Mouse (Mus musculus) kidney, postnatal 36 days (tissue): ENCODE data around the gene Gm27027.

ENCODE experiments used
- DNase-seq, 2 experiments: peaks; one replicate each; pipeline ENCODE4 v3.0.0; 2021 to 2022; ENCODE audit warnings: mixed read lengths in 2 of 2

The Gm27027 gene

GRCm38 (mm10) chr2:93927701-93928437 lies 68.3 kb downstream of the Gm27027 start:
- no peak for DNase-seq

GRCm38 (mm10) chr2:93926141-93926540 lies 70.0 kb downstream of the Gm27027 start:
- no peak for DNase-seq

- no peak for DNase-seq
Observed at GRCm38 (mm10) chr2:93919093-93919492, 77.1 kb downstream of the Gm27027 start.

- no peak for DNase-seq
Observed at GRCm38 (mm10) chr2:93913552-93913951, 82.6 kb downstream of the Gm27027 start.

- peak; percentile 34 to 61 for DNase-seq
Observed at GRCm38 (mm10) chr2:93911942-93912341, 84.2 kb downstream of the Gm27027 start.

GRCm38 (mm10) chr2:93909716-93910115 lies 86.4 kb downstream of the Gm27027 start:
- no peak for DNase-seq

- peak; percentile 47 to 53 for DNase-seq
Observed at GRCm38 (mm10) chr2:93907519-93908294, 88.4 kb downstream of the Gm27027 start.
